Mouse (Mus musculus): Measurements from ENCODE around the gene Slc29a3.
A peak's percentile ranks its signal among the peaks of the same experiment; 100 is the strongest.

Slc29a3 gene

GRCm38 (mm10) chr10:60752040-60753020, at the start of gene Slc29a3:
Gene Slc29a3, minus strand, starts transcription at chr10:60752794.
- DNase-seq (ENCODE audit: low read depth, low spot score) = peak; percentile 95

GRCm38 (mm10) chr10:60801898-60802412, 49.4 kb upstream of the Slc29a3 start:
- no peak for DNase-seq (ENCODE audit: low read depth, low spot score)

GRCm38 (mm10) chr10:60801168-60801897, 48.7 kb upstream of the Slc29a3 start:
- DNase-seq (ENCODE audit: low read depth, low spot score) = no peak

GRCm38 (mm10) chr10:60800295-60801167, 47.9 kb upstream of the Slc29a3 start:
- no peak for DNase-seq (ENCODE audit: low read depth, low spot score)

- no peak for DNase-seq (ENCODE audit: low read depth, low spot score)
Observed at GRCm38 (mm10) chr10:60797682-60798422, 45.3 kb upstream of the Slc29a3 start.

- DNase-seq (ENCODE audit: low read depth, low spot score) = no peak
Observed at GRCm38 (mm10) chr10:60796474-60796873, 43.9 kb upstream of the Slc29a3 start.

GRCm38 (mm10) chr10:60796028-60796427, 43.4 kb upstream of the Slc29a3 start:
- no peak for DNase-seq (ENCODE audit: low read depth, low spot score)

- DNase-seq (ENCODE audit: low read depth, low spot score) = no peak
Observed at GRCm38 (mm10) chr10:60794792-60795191, 42.2 kb upstream of the Slc29a3 start.

- peak; percentile 50 for DNase-seq (ENCODE audit: low read depth, low spot score)
Observed at GRCm38 (mm10) chr10:60794374-60794773, 41.8 kb upstream of the Slc29a3 start.

GRCm38 (mm10) chr10:60792841-60793240, 40.2 kb upstream of the Slc29a3 start:
- peak; percentile 67 for DNase-seq (ENCODE audit: low read depth, low spot score)

- no peak for DNase-seq (ENCODE audit: low read depth, low spot score)
Observed at GRCm38 (mm10) chr10:60792365-60792764, 39.8 kb upstream of the Slc29a3 start.

GRCm38 (mm10) chr10:60790912-60791311, 38.3 kb upstream of the Slc29a3 start:
- peak; percentile 15 for DNase-seq (ENCODE audit: low read depth, low spot score)

- DNase-seq (ENCODE audit: low read depth, low spot score) = peak; percentile 82
Observed at GRCm38 (mm10) chr10:60787303-60788074, 34.9 kb upstream of the Slc29a3 start.

- peak; percentile 82 for DNase-seq (ENCODE audit: low read depth, low spot score)
Observed at GRCm38 (mm10) chr10:60783608-60784007, 31.0 kb upstream of the Slc29a3 start.

GRCm38 (mm10) chr10:60779628-60780027, 27.0 kb upstream of the Slc29a3 start:
- peak; percentile 86 for DNase-seq (ENCODE audit: low read depth, low spot score)

- peak; percentile 20 for DNase-seq (ENCODE audit: low read depth, low spot score)
Observed at GRCm38 (mm10) chr10:60778542-60778941, 25.9 kb upstream of the Slc29a3 start.

GRCm38 (mm10) chr10:60775473-60775872, 22.9 kb upstream of the Slc29a3 start:
- DNase-seq (ENCODE audit: low read depth, low spot score) = peak; percentile 22

GRCm38 (mm10) chr10:60774616-60775015, 22.0 kb upstream of the Slc29a3 start:
- DNase-seq (ENCODE audit: low read depth, low spot score) = no peak

- DNase-seq (ENCODE audit: low read depth, low spot score) = no peak
Observed at GRCm38 (mm10) chr10:60770855-60771254, 18.3 kb upstream of the Slc29a3 start.

- DNase-seq (ENCODE audit: low read depth, low spot score) = no peak
Observed at GRCm38 (mm10) chr10:60768614-60769013, 16.0 kb upstream of the Slc29a3 start.
